Mouse (Mus musculus) megakaryocyte-erythroid progenitor cell, adult 5 weeks (primary cell): ENCODE measurements around the gene Zfp275. TPM values are rescaled to one million over a fixed set of nuclear protein-coding genes. Genes with fewer than 3 reads are reported as not detected.

Experiments used
- polyA plus RNA-seq: library from polyadenylated mRNA; stranded (reverse); fragments of >175 nt; gene quantifications from 2 replicates; pipeline ENCODE4 v1.2.3, GENCODE M21; 2012

Gene Zfp275
- polyA plus RNA-seq, result 2.0 and 3.3 TPM in 2 replicates

GRCm38 (mm10) chrX:73342483-73342895, at the start of gene Zfp275:
Zfp275 (plus strand) TSS chrX:73342621.

GRCm38 (mm10) chrX:73292876-73293275, 49.5 kb upstream of the Zfp275 start, which contains the start of the genes Xlr5a and Xlr5c:
Xlr5a (minus strand) TSS chrX:73292976.
Xlr5c (minus strand) TSS chrX:73292976.

DNA sequence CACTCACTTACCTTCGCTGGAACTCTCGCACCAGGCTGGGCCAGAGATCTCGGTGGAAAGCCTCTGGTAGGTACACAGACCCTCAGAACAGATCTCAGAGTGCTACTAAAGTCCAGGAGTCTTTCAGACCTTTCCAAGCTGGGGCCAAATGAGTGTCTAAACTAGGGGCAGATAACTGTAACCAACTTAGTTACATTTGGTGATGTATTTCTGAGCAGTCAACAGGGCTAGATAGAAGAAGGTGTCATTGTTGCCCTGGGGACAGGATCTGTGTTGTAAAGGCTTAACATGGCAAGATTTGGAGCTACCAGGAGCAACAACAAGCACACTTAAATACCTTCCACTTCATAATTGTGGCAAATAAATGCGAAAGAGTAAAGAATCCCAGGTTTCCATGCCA, 5.7 kb upstream of the Zfp275 start, which contains the start of gene Gm45015:
Gm45015 (minus strand) TSS at position 101 of the 400 bp plus-strand sequence.

DNA sequence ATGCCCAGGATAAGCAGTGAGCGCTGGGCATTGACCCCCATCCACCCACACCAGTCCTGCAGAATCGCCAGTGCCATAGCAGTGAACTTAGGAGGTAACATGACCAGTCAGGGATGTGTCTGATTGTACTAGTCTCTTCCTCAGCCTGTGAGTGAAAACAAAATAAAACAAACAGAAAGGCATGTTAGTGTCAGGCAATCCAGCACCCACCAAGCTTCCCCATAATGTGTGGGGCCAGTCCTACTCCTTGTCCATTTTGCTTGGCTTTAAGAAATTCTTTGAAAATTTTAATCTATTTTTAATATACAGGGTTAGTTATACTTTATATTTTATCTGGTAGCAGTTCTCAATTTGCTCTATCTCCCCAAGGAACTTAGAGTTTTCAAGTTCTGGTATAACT, 56.2 kb downstream of the Zfp275 start, which contains the start of gene Gm18336:
Gm18336 (minus strand) TSS at position 101 of the 400 bp plus-strand sequence.

Other genes with a start within 250 kb of the Zfp275 start
- 0.03 and 0.31 TPM in 2 replicates for gene Xlr3a, start 245.5 kb upstream of the Zfp275 start, polyA plus RNA-seq
- 0.03 and 0.30 TPM in 2 replicates for gene Gm14685, start 225.6 kb upstream of the Zfp275 start, polyA plus RNA-seq
- not detected in 2 replicates for gene Xlr5b, start 193.8 kb upstream of the Zfp275 start, polyA plus RNA-seq
- gene DXBay18, start 193.2 kb upstream of the Zfp275 start, polyA plus RNA-seq, result not detected in 2 replicates
- gene Spin2d, start 165.6 kb upstream of the Zfp275 start, polyA plus RNA-seq, result not detected in 2 replicates
- gene Xlr3b, start 150.4 kb upstream of the Zfp275 start, polyA plus RNA-seq, result 0.12 and 0.24 TPM in 2 replicates
- gene Xlr4b, start 128.3 kb upstream of the Zfp275 start, polyA plus RNA-seq, result 1.2 and 1.3 TPM in 2 replicates
- gene F8a, start 114.3 kb upstream of the Zfp275 start, polyA plus RNA-seq, result 20.1 and 21.8 TPM in 2 replicates
- 0.97 and 1.8 TPM in 2 replicates for gene Xlr4c, start 99.5 kb upstream of the Zfp275 start, polyA plus RNA-seq
- 0.04 TPM in 1 of 2 replicates, not detected in the other for gene Xlr3c, start 77.2 kb upstream of the Zfp275 start, polyA plus RNA-seq
- gene Xlr5a, start 49.6 kb upstream of the Zfp275 start, polyA plus RNA-seq, result not detected in 2 replicates
- gene Xlr5c, start 49.6 kb upstream of the Zfp275 start, polyA plus RNA-seq, result not detected in 2 replicates
- gene Gm45015, start 5.8 kb upstream of the Zfp275 start, polyA plus RNA-seq, result not detected in 2 replicates
- 0.06 TPM in 1 of 2 replicates, not detected in the other for gene Gm18336, start 56.1 kb downstream of the Zfp275 start, polyA plus RNA-seq
- gene Zfp92, start 68.5 kb downstream of the Zfp275 start, polyA plus RNA-seq, result 0.02 TPM in 1 of 2 replicates, not detected in the other
- gene Trex2, start 92.7 kb downstream of the Zfp275 start, polyA plus RNA-seq, result not detected in 2 replicates
- 4.3 and 6.6 TPM in 2 replicates for gene Haus7, start 116.4 kb downstream of the Zfp275 start, polyA plus RNA-seq
- 0.44 and 0.81 TPM in 2 replicates for gene Bgn, start 141.0 kb downstream of the Zfp275 start, polyA plus RNA-seq
- gene Atp2b3, start 160.5 kb downstream of the Zfp275 start, polyA plus RNA-seq, result not detected in 2 replicates